Mouse (Mus musculus): ENCODE results near the gene Ptprr. TPM values are rescaled to one million over a fixed set of nuclear protein-coding genes. Genes with fewer than 3 reads are reported as not detected.

Gene Ptprr
- total RNA-seq (2021) = 1 to 10 TPM in 1 of 2 experiments, under 1 TPM in 1; 0.75 to 1.3 TPM
- long read RNA-seq, experiment 1, partial matches to known transcripts = 2 of 2 reads
- long read RNA-seq, experiment 1, other reads (novel, unspliced or antisense) = 0 of 2 reads
- long read RNA-seq, experiment 2 = 0 reads

DNA sequence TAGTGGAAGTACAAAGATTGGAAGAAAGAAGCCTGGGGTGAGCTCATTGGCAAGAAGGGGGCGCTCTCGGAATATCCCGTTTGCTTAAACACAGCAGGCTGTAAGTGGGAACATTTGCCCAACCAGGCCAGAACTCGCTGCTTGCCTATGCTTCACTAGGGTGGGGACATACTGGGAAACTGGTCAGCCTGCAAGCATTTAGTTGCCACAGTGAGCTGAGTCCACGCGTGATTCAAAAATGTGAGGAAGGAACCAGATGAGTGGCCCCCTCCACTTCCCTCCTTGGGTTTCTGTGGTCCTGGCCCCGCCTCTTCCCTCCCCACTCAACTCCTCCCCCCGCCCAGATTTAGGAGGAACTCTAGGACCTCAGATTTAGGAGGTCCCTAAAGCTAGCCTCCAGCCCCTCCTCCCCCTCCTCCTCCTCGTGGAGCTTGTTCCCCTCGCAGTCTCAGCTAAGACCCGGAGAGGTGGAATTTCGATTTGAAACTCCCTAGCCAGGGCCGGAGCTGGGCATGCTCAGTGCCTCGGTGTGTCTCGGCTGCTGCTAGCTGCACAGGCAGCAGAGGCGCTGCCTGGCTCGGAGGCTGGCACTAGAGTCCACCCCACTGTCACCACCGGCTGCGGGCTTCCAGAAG lies at the start of gene Ptprr:
Ptprr (plus strand) TSS at position 369 of the 635 bp plus-strand sequence.
- DNase-seq (ENCODE audit: low spot score) = peak; percentile 19

DNA sequence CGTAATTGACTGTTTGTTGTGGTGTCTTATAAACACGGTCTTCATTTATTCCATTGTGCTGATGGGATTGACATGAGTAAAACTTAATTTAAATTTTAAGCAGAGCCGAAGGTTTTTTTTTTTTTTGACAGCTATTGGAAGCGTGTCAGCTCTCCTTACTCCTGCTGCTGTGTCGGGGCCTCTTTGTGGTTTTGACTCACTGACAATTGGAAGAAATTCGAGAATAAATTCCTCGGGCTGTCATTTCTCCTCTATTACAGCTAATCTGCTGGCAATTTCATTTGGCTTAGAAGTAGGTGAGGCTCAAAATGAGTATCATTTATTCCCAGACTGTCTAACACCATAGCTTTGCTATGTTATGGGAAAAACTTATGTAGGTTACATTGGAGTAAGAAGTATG lies 41.7 kb upstream of the Ptprr start:
- DNase-seq (ENCODE audit: low spot score) = no peak

DNA sequence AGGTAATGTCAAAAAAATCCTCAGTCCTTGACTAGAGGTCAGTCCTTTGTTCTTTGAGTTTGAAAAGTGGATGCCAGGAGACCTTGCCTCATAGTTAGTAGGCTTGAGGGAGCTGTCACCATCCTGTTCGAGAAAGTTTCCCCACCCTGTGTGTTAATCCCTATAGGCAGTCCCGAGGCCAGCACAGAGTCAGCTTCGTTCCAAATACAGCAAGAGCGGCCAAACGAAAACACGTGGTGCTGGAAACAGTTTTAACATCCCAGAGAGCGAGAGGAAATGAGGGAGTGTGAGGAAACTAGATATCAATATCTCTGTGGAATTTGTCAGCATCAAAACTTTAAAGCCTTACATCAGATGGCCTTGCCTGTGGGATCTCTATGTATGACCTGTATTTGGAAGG lies 39.0 kb upstream of the Ptprr start:
- peak; percentile 44 for DNase-seq (ENCODE audit: low spot score)

DNA sequence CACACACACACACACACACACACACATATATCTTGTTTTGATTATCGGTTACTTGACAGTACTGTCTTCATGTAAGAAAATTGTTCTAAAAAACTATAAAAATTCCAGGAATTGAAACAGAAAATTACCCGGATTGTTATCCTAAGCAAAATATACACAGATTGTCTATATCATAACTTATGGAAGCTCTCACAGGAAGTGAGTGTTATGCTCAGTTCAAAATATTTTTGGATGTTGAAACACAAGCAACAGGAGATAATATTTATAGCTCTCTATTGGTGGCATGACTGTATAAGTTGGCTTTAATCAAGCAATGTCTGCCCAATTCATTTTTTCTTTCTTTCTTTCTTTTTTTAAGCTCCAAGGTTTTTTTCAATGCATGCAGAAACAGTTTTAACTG lies 38.0 kb upstream of the Ptprr start:
- no peak for DNase-seq (ENCODE audit: low spot score)

DNA sequence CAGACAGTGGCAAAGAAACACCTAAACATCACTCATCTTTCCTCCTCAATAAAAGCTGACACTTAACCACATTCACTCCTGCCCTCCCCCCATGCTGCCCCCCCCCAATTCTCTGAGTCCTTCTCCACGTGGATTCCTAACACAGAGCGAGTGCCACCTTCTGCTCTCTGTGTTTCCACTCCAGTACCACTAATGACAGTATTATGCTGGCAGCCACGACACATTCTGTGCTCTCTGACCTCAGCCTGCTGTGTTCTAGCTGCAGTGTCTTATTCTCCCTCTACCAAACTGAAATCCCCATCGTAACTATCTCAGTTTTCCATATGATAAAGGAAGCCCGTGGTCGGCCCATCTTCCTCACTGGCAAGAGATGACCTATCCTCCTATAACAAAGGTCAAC lies 33.7 kb upstream of the Ptprr start:
- no peak for DNase-seq (ENCODE audit: low spot score)

DNA sequence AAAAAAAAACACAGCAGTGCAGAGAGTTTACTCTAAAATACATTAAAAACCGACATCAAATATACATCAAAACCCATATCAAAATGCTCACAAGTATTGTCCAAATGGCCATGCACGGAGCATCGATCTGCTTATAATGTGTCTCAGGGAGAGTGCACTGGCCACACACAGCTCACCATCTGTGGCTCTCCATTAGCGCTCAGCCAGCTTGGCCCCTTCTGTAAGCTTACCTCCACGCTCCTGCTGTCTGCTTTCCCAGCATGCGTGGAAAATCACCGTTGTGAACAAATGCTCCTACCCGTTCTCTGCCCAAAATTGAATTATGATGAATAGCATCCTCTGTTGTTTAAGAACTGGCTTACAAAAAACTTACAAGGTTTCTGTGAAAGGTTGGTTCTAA lies 16.2 kb upstream of the Ptprr start:
- DNase-seq (ENCODE audit: low spot score) = no peak

DNA sequence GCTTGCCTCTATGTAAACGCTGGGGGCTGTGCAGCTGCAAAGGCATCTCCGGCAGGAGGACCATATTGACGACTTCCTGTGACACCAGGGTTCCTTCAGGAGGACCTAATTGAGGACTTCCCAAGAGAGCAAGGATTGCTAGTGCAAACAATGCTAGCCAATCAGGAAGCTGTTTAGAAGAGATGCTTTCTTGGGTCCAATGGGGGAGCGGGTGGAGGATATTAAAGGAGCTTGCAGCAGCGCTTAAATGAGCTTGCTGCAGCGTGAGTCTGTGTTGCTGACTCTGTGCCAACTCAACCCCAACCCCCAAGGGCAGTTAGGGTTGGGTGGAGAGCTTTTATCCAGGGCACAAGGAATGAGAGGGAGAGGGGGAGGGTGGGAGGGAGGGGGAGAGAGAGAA lies 11.3 kb upstream of the Ptprr start:
- DNase-seq (ENCODE audit: low spot score) = no peak

DNA sequence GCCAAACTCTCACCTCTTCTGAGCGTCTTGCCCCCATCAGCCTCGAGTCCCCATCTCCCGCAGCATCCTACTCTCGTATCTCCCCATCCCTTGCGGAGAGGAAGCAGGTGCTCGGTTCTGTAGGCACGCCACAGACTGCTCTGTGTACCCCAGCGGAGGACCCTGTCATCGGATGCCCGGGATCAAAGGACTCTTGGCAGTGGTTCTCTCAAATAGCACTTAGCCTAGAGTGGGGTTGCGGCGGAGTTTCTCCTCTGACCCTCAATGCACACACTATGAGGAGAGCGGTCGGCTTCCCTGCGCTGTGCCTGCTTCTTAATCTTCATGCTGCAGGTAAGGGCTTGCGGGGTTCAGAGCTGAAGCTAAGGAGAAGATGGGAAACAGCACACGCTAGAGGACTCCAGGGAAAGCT lies 473 bp downstream of the Ptprr start:
- DNase-seq (ENCODE audit: low spot score) = no peak

DNA sequence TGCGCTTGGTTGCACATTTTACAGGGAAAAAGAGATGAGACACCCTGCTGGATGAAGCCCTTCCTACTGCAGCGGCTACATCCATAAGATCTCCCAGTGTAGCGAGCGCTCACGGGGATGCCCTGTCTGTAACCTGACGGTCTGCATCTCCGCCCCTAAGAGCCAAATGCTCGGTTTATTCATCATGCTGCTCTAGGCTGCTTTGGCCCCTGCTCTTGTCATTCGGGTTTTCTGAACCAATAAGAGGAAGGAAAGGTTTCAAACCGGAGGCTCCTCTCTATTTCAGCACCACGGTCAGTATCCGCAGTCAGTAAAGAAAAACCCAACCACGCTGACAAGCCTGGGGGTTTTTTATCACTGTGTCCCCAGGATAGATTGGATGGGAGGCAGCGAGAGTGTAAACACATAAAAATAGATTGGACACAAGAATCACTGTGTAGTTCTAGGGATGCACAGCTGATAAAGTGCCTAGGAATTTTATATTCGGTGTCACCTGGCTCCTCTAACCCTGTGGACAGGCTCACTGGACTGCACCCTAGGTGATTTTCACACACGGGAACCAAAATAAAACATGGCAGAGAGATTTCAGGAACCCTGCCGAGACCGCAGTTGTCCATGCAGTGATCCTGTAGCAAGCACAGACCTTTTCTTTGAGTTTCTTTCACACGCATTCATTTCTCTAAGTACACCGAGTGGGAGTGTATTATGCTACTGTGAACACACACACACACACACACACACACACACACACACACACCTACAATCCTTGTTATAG lies 1.3 kb downstream of the Ptprr start:
- no peak for DNase-seq (ENCODE audit: low spot score)

DNA sequence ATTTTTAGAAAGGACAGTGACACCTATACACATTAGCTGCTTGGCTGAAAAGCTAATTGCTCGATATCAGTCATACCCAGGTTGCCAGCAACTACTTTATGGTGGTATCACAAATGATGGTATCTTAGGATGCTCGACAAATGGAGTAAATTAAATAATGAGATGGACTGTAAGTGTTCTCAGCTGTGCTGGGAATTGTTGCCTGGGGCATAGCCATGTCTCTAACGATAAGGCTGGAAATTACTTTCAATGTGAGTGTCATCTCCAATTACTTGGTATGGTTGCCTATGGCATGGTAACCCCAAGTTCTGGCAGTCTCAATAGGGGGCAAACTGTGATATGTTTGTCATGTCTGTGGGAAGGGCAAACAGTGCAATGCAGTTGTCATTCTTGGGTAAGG lies 3.1 kb downstream of the Ptprr start:
- DNase-seq (ENCODE audit: low spot score) = no peak

DNA sequence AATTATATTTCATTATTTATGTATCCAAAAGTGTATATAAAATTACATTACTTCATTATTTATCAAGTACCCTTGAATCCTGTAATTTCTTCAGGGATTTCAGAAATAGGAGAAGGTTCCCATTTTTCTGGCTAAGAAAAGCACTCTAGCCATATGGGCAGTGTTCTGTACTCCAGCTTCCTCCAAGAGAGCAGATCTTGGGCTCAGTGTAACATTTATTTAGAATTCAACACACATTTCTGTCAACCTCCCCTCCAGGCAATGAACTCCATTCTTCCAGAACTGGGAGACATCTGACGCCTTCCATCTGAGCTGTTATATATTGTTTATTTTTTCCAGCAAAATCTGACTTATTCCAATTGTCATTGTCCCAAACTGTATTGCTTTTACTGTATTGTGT lies 20.1 kb downstream of the Ptprr start:
- DNase-seq (ENCODE audit: low spot score) = no peak

DNA sequence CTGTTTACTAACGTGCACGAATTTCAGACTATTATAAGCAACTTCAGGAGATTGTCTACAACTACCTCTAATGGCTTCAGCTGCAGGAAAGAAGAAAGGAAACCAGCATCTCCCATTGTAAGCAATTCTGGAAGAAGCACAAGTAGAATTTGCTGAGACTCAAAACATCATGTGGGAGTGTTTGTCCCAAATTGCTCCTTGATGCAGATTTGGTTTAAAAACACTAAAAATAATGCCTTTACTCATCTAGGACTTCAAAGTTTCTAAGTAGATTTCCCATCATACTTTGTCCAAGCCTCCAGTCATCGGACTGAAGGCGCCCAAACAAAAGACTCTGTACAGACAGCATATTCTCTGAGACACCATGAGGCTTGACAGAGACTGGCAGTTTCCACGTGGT lies 57.9 kb downstream of the Ptprr start:
- no peak for DNase-seq (ENCODE audit: low spot score)

DNA sequence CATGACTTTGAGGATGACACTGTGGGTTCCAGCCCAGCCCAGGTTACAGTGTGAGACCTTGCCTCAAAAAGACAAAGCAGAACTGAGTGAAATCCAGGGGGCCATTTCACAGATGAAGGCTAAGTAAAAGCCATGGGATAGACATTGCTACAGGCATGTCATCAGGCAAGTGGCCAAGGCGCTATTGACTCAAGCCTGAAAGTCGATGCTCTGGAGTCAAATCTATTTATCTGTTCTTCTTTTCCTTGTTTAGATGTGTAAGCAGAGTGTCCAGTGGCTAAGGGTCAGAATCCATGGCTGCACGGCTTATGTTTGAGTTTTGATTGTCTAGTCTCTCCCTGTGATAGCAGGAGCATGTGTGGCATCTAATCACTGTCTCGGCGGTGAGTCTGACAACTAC lies 60.6 kb downstream of the Ptprr start:
- DNase-seq (ENCODE audit: low spot score) = no peak

DNA sequence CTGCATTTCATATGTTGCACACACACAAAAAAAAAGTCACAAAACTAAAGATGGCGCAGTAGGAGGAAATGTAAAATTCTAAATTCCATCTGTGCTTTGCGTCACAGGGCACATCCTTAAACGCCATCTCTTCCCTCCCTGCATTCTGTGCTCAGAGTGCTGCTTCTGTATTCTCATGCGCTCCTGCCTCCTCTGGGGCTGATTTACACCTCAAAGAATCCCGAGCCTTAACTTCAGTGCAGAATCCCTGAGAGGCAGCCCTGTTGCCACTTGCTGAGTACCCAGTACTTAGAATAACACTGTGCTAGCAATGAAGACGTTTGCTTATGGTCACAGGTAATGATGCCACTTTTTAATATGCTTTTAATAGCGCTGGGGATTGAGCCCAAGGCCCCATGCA lies 61.4 kb downstream of the Ptprr start:
- no peak for DNase-seq (ENCODE audit: low spot score)

DNA sequence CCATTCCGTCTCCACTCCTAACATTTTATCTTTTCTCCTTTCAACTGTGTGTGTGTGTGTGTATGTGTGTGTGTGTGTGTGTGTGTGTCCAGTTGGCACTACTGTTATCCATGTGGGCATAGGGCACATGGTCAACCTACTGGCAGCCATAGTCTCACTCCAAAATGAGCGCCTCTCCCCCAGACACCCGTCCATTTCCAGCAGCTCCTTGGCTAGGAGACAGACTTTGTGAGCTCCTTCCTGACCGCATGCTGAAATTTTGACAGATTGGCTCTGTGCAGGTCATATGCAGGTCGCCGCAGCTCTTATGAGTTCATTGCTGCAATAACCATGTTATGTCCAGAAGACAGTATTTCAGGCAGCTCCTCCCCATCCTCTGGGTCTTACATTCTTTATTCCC lies 62.8 kb downstream of the Ptprr start:
- DNase-seq (ENCODE audit: low spot score) = no peak

DNA sequence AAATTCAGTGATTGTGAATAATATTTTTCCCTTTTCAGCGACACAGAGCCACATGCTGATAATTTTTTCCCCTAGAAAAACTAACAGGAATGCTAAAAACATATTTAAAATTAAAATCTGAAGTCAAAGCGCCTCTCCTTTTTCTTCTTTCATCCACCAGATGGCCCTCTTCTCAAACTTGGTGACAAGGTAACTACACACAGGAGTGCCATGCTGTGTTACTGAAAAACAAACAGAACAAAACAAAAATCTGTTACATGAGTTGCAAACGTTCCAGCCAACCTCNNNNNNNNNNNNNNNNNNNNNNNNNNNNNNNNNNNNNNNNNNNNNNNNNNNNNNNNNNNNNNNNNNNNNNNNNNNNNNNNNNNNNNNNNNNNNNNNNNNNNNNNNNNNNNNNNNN lies 66.0 kb downstream of the Ptprr start:
- no peak for DNase-seq (ENCODE audit: low spot score)

DNA sequence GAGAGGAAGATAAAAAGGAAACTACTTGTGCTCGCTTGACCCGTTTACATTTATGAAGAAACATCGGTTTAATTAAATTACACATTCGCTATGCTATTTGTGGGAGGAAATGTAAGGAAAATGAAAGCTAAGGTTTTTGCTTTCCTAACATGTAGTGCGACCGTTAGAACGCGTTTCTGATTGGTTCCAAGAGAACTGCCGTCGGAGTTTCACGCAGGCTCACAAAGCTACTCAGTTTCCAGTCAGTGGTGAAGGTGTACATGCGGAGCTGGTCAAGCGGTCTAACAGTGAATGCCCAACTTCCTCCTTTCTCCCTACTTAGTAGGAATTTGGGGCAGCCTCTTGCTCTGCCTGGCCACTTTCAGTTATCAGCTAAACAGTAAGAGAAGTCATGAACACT lies 78.5 kb downstream of the Ptprr start:
- DNase-seq (ENCODE audit: low spot score) = no peak

DNA sequence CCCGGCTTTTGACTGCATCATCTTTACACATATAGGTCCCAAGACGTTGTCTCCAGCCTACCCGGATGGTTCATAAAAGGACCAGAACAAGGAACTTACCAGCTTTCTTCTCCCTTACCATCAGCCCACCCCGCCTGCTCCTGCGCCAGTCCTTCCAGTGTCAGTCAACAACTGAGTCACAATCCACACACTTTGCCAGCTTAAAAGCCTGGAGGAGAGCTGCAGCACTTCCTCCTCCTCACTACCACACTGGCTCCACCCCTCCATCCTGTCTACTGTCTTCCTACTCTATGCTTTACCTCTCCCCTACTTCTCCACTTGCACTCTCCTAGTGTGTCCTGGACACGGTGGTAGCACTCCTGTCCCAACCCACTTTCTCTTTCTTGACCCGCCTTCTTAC lies 80.5 kb downstream of the Ptprr start:
- no peak for DNase-seq (ENCODE audit: low spot score)

DNA sequence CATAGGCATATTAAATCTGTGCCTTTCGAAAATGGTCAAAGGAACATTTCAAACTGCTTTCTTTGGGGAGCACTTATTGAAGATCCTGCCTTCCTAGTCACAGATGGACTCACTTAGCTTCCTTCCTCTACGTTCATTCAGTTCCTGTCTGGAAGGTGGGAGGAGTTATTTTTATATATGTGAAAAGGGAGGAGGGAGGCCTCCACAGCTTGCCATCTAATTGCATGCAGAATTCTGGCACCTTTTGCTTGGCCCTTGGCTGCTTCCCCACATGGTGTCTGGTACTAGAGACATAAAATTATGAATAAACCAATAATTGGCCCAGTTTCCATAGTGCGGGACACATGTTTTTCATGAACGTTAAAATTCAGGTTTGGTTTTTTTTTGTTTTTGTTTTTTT lies 90.2 kb downstream of the Ptprr start:
- DNase-seq (ENCODE audit: low spot score) = no peak

DNA sequence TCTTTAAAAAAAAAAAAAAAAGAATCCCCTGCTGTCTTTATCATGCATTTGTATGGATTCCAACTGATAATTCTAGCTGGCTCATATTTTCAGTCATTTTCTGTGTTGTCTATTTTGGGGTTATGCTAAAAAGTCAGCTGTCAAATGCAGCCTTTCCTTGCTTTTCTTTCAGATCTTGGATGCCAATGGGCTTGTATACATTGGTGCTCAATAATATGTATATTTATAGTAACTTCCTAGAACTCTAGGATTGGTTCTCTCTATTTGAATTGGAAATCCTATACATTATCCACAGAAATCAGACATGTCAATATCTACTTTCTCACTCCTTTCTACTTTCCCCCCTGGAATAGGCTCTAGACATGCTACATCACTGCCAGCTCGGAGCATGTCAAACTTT lies 90.7 kb downstream of the Ptprr start:
- no peak for DNase-seq (ENCODE audit: low spot score)

DNA sequence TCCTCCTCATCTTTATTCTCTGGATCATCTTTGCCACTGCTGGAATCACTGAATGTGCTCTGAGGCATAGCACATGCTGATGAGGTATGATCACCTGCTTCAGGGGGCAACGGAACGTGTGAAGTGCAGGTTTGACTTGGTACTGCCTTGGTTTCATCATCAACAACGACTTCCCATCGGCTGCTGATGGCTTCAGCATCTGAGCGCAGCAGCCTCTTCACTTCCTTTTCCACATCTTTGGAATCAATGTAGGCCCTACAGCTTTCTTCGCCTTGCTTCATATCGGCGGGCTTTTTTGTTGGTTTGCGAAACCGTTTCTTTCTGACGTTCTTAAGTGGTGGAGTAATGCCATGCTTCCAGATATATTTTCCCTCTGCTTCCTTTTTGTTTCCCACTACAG lies 94.9 kb downstream of the Ptprr start:
- DNase-seq (ENCODE audit: low spot score) = no peak

DNA sequence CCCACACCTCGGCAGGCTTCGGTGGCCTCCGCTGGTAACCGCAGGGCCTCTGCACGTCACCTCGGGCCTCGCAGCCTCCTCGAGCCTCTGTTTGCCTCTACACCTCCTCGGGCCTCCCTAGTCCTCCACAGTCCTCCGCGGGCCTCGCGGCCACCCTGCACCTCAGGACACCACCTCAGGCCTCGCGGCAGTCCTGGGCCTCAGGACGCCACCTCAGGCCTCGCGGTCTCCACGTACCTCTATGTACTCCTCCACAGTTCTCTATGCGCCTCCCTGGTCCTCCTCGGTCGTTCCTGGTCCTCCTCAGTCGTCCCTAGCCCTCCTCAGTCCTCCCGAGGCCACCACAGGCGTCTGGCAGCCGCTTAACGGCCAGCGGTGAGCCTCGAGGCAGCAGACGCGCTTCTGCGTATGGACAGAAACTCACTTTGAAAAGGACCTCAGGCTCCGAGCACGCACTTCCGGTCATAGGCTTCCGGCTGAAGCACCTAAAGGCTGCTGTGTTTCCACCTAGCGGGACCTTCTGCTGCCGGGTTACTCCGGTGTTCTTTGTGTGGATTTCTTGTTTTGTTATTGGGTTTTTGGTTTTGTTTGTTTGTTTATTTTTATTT lies 96.0 kb downstream of the Ptprr start, which contains the start of gene 4933416C03Rik:
4933416C03Rik (minus strand) TSS at position 51 of the 608 bp plus-strand sequence.
- DNase-seq (ENCODE audit: low spot score) = no peak
